Mouse (Mus musculus) lung, embryonic 16.5 days (tissue): ENCODE results near the gene 4930474N05Rik. TPM values are rescaled to one million over a fixed set of nuclear protein-coding genes. Genes with fewer than 3 reads are reported as not detected.

Experiments
- ATAC-seq: fragments of 200-750 bp; cut with Nextera tagmentation; 2 replicates; pipeline ENCODE4 v1.8.0; 2017; ENCODE audit warnings: low read depth, mild to moderate bottlenecking, moderate library complexity
- H3K27ac ChIP-seq: fragments of 300-500 bp; sonication (generic); 2 replicates; pipeline ENCODE4 v1.5.1; 2014; ENCODE audit warnings: mild to moderate bottlenecking, control low read depth, low read length
- H3K27me3 ChIP-seq: fragments of 300-500 bp; sonication (generic); 2 replicates; pipeline ENCODE4 v1.6.1; 2014; ENCODE audit warnings: low read depth, low read length, mixed read lengths; ENCODE audit not compliant: control insufficient read depth, insufficient read depth
- H3K36me3 ChIP-seq: fragments of 300-500 bp; sonication (generic); 2 replicates; pipeline ENCODE4 v1.6.1; 2014; ENCODE audit warnings: low read length; ENCODE audit not compliant: control insufficient read depth, insufficient read depth
- H3K4me1 ChIP-seq: fragments of 300-500 bp; sonication (generic); replicated peaks from 2 replicates; pipeline ENCODE4 v1.6.1; 2014; ENCODE audit warnings: low read length, mixed read lengths; ENCODE audit not compliant: control insufficient read depth, insufficient read depth
- H3K4me2 ChIP-seq: fragments of 300-500 bp; sonication (generic); 2 replicates; pipeline ENCODE4 v1.6.1; 2014; ENCODE audit warnings: low read depth, low read length, control low read depth
- H3K4me3 ChIP-seq: fragments of 300-500 bp; sonication (generic); 2 replicates; pipeline ENCODE4 v1.5.1; 2014; ENCODE audit warnings: mild to moderate bottlenecking, low read length, control low read depth
- H3K9ac ChIP-seq: fragments of 300-500 bp; sonication (generic); 2 replicates; pipeline ENCODE4 v1.6.1; 2014; ENCODE audit warnings: low read length, control low read depth
- H3K9me3 ChIP-seq: fragments of 300-500 bp; sonication (generic); 2 replicates; pipeline ENCODE4 v1.6.1; 2016; ENCODE audit warnings: low read length; ENCODE audit not compliant: control insufficient read depth
- WGBS: fragments of 180-500 bp; shearing (Covaris S2); extraction: QIAGEN DNeasy Blood & Tissue Kit; methylation state at CpG from one replicate; pipeline ENCODE4 v1.1.7; 2014; 5-methylcytosine and 5-hydroxymethylcytosine counted together
- polyA plus RNA-seq: library from polyadenylated mRNA; unstranded; fragments of >200 nt; fragmentation: Nextera tagmentation; extraction: Ambion mirVana; gene quantifications from 2 replicates; pipeline ENCODE4 v1.2.1, GENCODE M21; 2015

4930474N05Rik gene
- polyA plus RNA-seq, 1 experiment from 2014 or later: not detected

DNA sequence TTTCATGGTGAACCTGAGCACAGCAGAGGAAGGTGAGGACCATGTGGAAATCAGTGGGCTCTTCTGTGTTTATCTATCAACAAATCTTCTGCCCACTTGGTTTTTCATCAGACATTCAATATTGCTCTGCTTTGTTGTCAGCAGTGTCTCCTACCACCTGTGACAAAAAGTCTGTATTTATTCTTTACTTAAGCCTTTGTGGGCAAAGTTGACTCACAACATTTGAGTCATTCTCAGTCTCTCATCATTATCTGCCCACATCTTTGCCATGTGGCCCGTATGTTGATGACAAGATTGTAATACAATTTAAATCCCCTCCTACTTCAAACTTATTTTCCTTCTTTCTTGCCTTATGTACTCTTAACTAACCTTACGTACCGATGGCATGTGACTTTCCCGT lies 43.0 kb downstream of the 4930474N05Rik start:
- Histone ChIP-seq H3K27me3 (no peaks in the 10 kb centered on the region), H3K9me3 (no peaks in the 10 kb centered on the region), H3K36me3 (no peaks in the 10 kb centered on the region), H3K4me1 (no peaks in the 10 kb centered on the region), H3K9ac (no peak overlapping the region), H3K4me3 (no peak overlapping the region), H3K27ac (no peak overlapping the region), H3K4me2 (no peak overlapping the region)
- ATAC-seq: no peak
- 86% methylated on average over 4 of the region's 4 CpGs for WGBS

DNA sequence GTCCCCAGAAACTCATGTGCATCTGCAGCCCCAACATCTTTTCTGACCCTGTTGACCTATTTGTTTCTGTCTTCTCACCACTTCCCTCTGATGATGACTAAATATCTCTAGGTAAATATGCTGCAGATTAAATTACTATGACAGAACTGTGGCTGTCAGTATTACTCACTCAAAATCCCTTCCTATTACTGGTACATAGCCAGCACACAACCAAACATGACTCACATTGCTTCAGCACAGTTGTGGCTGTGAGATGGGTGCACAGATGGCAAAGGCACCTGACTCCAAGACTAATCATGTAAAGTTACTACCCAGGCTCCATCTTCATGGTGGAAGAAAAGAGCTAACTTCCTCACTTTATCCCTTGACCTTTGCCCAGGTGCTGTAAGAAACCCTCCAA lies 50.5 kb downstream of the 4930474N05Rik start:
- Histone ChIP-seq H3K9me3 (no peaks in the 10 kb centered on the region), H3K27me3 (no peaks in the 10 kb centered on the region), H3K4me1 (no peaks in the 10 kb centered on the region), H3K4me2 (no peak overlapping the region), H3K9ac (no peak overlapping the region), H3K36me3 (no peaks in the 10 kb centered on the region), H3K27ac (no peak overlapping the region), H3K4me3 (no peak overlapping the region)
- ATAC-seq: no peak
